Mouse (Mus musculus) fibroblast of lung, adult 2 months (primary cell): ENCODE measurements around the gene Srsf1.

Source experiments
- DNase-seq: peaks from one replicate; pipeline ENCODE4 v3.0.0-alpha.2; 2011; ENCODE audit warnings: low read depth

The Srsf1 gene

GRCm38 (mm10) chr11:88071113-88071512 lies 23.9 kb downstream of the Srsf1 start:
- DNase-seq, result no peak

- DNase-seq, result no peak
Measured at GRCm38 (mm10) chr11:88073343-88073875, 26.2 kb downstream of the Srsf1 start.

GRCm38 (mm10) chr11:88075701-88076100 lies 28.5 kb downstream of the Srsf1 start:
- no peak for DNase-seq

GRCm38 (mm10) chr11:88076394-88076793 lies 29.2 kb downstream of the Srsf1 start:
- no peak for DNase-seq

- no peak for DNase-seq
Measured at GRCm38 (mm10) chr11:88083699-88084098, 36.5 kb downstream of the Srsf1 start.

GRCm38 (mm10) chr11:88086737-88087627 lies 39.8 kb downstream of the Srsf1 start:
- peak; percentile 80 for DNase-seq

GRCm38 (mm10) chr11:88089150-88089549 lies 42.0 kb downstream of the Srsf1 start:
- DNase-seq, result no peak

- no peak for DNase-seq
Measured at GRCm38 (mm10) chr11:88090293-88090692, 43.1 kb downstream of the Srsf1 start.

- DNase-seq, result no peak
Measured at GRCm38 (mm10) chr11:88091949-88092348, 44.8 kb downstream of the Srsf1 start.

GRCm38 (mm10) chr11:88097173-88097572 lies 50.0 kb downstream of the Srsf1 start:
- DNase-seq, result no peak

- DNase-seq, result no peak
Measured at GRCm38 (mm10) chr11:88098021-88098729, 51.0 kb downstream of the Srsf1 start, which contains the start of gene Cuedc1. Gene Cuedc1 (plus strand): TSS chr11:88098058.

- DNase-seq, result no peak
Measured at GRCm38 (mm10) chr11:88098787-88099598, 51.8 kb downstream of the Srsf1 start.

GRCm38 (mm10) chr11:88099599-88100023 lies 52.4 kb downstream of the Srsf1 start:
- no peak for DNase-seq

GRCm38 (mm10) chr11:88100170-88100569 lies 53.0 kb downstream of the Srsf1 start:
- DNase-seq, result no peak
